Mouse (Mus musculus) limb, embryonic 10.5 days (tissue): ENCODE results near the gene Akap12. TPM values are rescaled to one million over a fixed set of nuclear protein-coding genes. Genes with fewer than 3 reads are reported as not detected.

ENCODE experiments used
- DNase-seq: peaks from one replicate; pipeline ENCODE4 v3.0.0-alpha.2; 2017; ENCODE audit warnings: low spot score
- H3K27ac ChIP-seq: fragments of 300-500 bp; sonication (generic); 2 replicates; pipeline ENCODE4 v1.5.1; 2016; ENCODE audit warnings: mild to moderate bottlenecking
- H3K27me3 ChIP-seq: fragments of 300-500 bp; sonication (generic); 2 replicates; pipeline ENCODE4 v1.6.1; 2016; ENCODE audit warnings: low read depth, mild to moderate bottlenecking; ENCODE audit not compliant: poor library complexity, severe bottlenecking
- H3K36me3 ChIP-seq: fragments of 300-500 bp; sonication (generic); 2 replicates; pipeline ENCODE4 v1.6.1; 2016; ENCODE audit warnings: mild to moderate bottlenecking, moderate library complexity
- H3K4me1 ChIP-seq: fragments of 300-500 bp; sonication (generic); 2 replicates; pipeline ENCODE4 v1.6.1; 2016
- H3K4me3 ChIP-seq: fragments of 300-500 bp; sonication (generic); 2 replicates; pipeline ENCODE4 v1.5.1; 2016; ENCODE audit warnings: mild to moderate bottlenecking, moderate library complexity
- H3K9me3 ChIP-seq: fragments of 300-500 bp; sonication (generic); replicated peaks from 2 replicates; pipeline ENCODE4 v1.6.1; 2016; ENCODE audit warnings: mild to moderate bottlenecking
- WGBS: fragments of 180-500 bp; shearing (Covaris S2); methylation state at CpG from one replicate; pipeline ENCODE4 v1.1.7; 2016; 5-methylcytosine and 5-hydroxymethylcytosine counted together
- polyA plus RNA-seq: library from polyadenylated mRNA; unstranded; fragments of >200 nt; fragmentation: Nextera tagmentation; extraction: Ambion mirVana; gene quantifications from 2 replicates; pipeline ENCODE4 v1.2.1, GENCODE M21; 2016

Akap12 gene
- polyA plus RNA-seq, 1 experiment from 2014 or later = 9.0 TPM

DNA sequence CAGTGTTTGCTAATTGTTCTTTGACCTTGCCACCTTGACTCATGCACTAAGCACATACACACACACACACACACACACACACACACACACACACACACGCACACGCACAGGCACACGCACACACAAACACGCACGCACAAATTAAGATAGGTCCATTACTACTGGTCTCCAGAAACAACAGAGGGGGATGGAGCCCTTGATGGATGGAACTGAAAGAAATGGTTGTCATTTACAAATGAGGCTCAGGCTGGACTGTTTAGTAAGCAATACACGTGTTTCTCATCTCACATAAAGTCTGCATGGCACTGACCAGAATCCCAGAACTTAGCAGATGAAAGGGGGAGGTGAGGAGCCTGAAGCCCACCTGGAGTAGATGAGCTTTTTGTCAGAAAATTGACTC lies 24.4 kb downstream of the Akap12 start:
- Histone ChIP-seq H3K9me3 (no peaks in the 10 kb centered on the region), H3K4me1 (peaks cover 7% of the 10 kb centered on the region; the same call in 1 of the 2 replicates), H3K4me3 (no peak overlapping the region), H3K36me3 (no peaks in the 10 kb centered on the region), H3K27ac (no peak overlapping the region), H3K27me3 (no peaks in the 10 kb centered on the region)
- DNase-seq = no peak
- WGBS = 85% methylated on average over 6 of the region's 6 CpGs

DNA sequence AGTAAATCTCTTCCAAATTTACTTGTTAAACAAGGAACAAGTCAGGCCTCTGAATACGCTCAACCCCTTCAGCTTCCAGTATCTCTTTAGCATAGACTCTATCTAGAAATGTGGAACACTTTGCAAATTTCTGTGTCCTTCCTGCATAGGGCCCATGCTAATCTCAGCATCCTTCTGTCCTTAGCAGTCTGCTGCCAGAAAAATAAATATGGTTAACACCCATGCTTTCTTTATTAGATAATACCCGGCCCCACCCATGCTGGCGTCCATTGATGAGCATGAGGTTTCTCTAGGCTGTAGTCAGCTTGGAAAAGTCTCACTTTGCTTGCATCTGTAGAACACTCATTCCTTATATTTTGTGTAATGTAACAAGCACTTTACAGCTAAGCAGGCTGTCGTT lies 27.2 kb downstream of the Akap12 start:
- no peaks in the 10 kb centered on the region for H3K36me3 ChIP-seq
- no peak overlapping the region for H3K27ac ChIP-seq
- H3K4me3 ChIP-seq = no peak overlapping the region
- 86% methylated on average over 4 of the region's 4 CpGs for WGBS
- H3K27me3 ChIP-seq = no peaks in the 10 kb centered on the region
- no peak for DNase-seq
- H3K9me3 ChIP-seq = no peaks in the 10 kb centered on the region
- H3K4me1 ChIP-seq = peaks cover 4% of the 10 kb centered on the region; the same call in 1 of the 2 replicates

DNA sequence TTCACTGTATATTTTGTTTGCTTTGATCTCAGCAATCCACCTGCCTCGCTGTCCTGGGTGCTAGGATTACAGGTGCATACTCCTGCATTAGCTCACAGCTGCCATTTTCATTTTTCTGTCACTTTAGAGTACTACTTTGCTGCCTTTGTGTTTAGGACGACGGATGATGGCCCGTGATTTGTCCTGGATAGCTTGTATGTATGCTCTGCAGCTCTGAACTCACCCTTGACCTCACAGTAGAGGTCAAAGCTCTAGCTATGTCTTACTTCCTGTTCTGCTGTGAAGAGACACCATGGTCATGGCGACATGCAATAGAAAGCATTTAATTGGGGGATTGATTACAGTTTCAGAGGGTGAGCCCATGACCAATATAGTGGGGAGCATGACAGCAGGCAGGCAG lies 37.4 kb downstream of the Akap12 start:
- WGBS = 76% methylated on average over 5 of the region's 5 CpGs
- H3K4me3 ChIP-seq = no peak overlapping the region
- H3K36me3 ChIP-seq = no peaks in the 10 kb centered on the region
- H3K9me3 ChIP-seq = no peaks in the 10 kb centered on the region
- H3K27me3 ChIP-seq = no peaks in the 10 kb centered on the region
- peaks cover 6% of the 10 kb centered on the region for H3K4me1 ChIP-seq
- H3K27ac ChIP-seq = no peak overlapping the region
- DNase-seq = no peak

DNA sequence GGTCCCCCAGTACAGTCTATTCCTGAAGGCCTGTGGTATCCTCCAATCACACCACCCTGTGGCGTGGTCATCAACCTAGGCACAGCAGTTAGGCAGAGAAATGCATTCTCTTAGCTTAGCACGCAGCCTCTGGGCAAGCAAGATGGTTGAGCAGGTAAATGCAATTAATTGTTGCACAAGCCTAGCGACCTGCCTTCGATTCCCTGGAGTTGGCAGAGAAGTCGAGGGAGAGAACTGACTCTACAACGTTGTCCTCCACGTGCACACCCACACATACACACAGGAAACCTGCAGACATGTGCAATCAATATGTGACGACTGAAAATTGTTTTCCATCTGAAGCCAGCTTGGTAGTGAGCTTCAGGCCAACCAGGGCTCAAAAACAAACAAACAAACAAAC lies 57.7 kb downstream of the Akap12 start:
- no peak for DNase-seq
- no peaks in the 10 kb centered on the region for H3K36me3 ChIP-seq
- no peak overlapping the region for H3K27ac ChIP-seq
- H3K4me3 ChIP-seq = no peak overlapping the region
- H3K27me3 ChIP-seq = no peaks in the 10 kb centered on the region
- H3K4me1 ChIP-seq = no peaks in the 10 kb centered on the region
- H3K9me3 ChIP-seq = no peaks in the 10 kb centered on the region
- WGBS = 87% methylated on average over 8 of the region's 8 CpGs

DNA sequence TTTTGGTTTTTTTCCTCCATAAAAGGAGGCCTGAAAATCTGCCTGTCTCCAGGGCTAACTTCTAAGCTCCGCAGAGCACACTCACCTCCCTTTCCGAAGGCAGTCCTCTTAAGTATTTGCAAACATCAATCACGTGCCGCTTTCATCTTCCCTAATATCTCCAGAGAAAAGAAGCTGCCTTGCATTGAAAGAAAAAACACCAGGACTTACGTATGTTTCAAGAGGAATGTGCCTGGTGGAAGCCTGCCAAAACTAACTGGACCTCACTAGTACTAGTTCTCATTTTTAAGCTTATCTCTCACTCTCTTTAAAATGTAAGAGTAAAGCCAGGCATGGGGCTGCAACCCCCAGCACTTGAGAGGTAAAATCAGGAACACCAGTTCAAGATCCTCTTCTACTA lies 59.4 kb downstream of the Akap12 start:
- no peak for DNase-seq
- H3K9me3 ChIP-seq = no peaks in the 10 kb centered on the region
- H3K27ac ChIP-seq = no peak overlapping the region
- H3K4me1 ChIP-seq = no peaks in the 10 kb centered on the region
- WGBS = 63% methylated on average over 5 of the region's 5 CpGs
- H3K4me3 ChIP-seq = no peak overlapping the region
- no peaks in the 10 kb centered on the region for H3K36me3 ChIP-seq
- no peaks in the 10 kb centered on the region for H3K27me3 ChIP-seq

DNA sequence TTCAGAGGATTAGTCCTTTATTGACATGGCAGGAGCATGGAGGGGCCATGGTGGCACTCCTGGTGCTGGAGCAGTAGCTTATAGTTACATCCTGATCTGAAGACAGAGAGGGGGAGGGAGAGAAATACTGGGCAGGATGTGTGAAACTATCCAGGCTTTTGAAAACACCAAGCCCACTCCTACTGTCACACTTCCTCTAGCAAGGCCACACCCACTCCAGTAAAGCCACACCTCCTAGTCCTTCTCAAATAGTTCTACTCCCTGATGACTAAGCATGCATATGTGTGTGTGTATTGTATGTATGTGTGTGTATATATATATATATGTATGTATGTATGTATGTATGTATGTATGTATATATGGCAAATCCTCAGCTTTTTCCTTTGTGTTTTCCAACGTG lies 61.5 kb downstream of the Akap12 start:
- no peaks in the 10 kb centered on the region; the same call in 1 of the 2 replicates for H3K4me1 ChIP-seq
- H3K27me3 ChIP-seq = no peaks in the 10 kb centered on the region
- H3K4me3 ChIP-seq = no peak overlapping the region
- WGBS = 81% methylated on average over 1 of the region's 1 CpGs
- H3K9me3 ChIP-seq = no peaks in the 10 kb centered on the region
- H3K36me3 ChIP-seq = no peaks in the 10 kb centered on the region
- DNase-seq = no peak
- no peak overlapping the region for H3K27ac ChIP-seq

DNA sequence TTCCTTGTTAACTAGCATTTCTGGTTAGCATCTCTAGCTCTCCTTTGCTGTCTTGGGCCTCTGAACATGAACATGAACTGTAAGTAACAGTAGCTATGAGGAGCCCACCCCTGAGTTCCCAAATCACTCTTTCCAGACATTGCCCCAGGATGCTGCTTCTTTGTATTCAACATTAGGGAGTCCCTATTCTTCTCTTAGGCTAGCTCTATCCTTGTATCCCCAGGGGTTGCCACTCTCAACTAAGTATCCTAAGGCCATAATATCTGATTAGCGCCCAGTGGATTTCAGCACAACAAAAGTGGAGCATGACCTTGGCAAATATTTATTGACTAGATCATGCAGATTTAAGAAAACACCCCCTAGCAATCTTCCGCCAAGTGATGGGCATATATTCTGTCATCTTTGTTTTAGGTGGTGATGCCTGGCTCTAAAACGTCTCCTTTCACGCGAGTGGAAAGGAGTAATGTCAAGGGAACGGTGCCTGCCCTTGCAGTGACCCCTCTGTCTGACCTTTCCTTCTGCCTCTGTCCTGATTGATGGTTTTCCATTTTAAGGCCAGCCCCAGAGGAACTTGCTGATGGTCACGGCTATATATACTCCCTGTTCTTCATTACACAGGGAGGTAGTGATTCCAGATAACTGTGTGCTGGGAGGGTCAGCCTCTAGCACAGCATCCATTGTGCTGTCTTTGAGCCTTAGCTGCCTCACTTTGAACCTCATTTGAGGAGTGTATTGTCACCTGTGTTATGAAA lies 66.2 kb downstream of the Akap12 start:
- Histone ChIP-seq H3K27me3 (no peaks in the 10 kb centered on the region), H3K4me3 (no peak overlapping the region), H3K36me3 (no peaks in the 10 kb centered on the region), H3K4me1 (peaks cover 16% of the 10 kb centered on the region), H3K9me3 (no peaks in the 10 kb centered on the region), H3K27ac (no peak overlapping the region)
- no peak for DNase-seq
- 48% methylated on average over 7 of the region's 7 CpGs for WGBS

DNA sequence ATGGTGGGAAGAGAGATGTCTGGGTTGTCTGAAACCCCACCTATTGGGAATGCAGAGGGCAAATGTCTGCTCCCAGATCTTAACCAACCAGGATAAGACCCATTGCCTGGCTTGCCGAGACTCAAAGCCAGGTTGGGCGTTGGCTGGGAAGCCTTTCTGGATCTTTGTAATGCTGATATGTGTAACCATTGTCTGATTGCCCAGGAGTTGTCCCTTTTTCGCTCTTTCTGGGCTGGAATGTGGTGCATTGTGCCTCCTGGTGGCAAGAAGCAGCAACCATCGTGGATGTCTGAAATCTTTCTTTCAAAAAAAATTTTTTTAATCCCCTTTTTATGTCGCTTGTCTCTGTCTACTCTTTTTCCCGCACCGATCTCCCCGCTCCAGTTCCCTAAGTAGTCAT lies 67.1 kb downstream of the Akap12 start:
- DNase-seq = peak; percentile 63
- Histone ChIP-seq H3K36me3 (no peaks in the 10 kb centered on the region), H3K27ac (peak overlapping the region; percentile 17; the same call in 1 of the 2 replicates), H3K4me1 (peaks cover 16% of the 10 kb centered on the region), H3K4me3 (0 out of 2 replicates have a peak overlapping the region, but pooled peaks have one; percentile 48), H3K9me3 (no peaks in the 10 kb centered on the region), H3K27me3 (no peaks in the 10 kb centered on the region)
- 16% methylated on average over 8 of the region's 8 CpGs for WGBS

DNA sequence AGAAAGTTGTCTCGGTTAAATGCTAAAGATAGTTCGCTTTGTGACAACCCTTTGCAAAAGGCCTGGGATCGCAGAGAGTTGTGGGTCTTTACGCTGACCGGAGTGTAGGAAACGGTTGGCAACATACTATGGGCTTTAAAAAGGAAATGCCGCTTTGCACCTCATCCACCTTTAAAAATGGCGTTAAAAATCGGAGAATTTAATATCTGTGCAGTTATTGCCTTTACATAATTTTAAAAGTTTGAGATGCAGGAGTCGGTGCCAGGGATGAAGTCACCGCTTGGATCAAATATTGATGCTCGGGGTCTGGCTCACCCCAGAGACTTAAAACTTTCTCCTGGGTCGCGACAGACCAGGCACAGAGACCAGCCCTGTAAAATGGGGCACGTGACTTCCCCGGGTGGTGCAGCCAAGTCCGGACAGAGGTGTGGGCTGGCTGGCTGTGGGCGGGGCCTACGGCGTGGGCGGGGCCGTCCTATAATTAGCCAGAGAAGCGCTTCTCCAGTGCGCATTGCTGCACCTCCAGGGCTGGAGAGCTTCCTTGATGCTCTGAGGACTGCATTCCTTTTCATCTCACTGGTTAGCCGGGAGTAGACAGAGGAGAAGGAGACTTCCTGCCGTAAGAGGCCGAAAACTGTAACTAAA lies 68.0 kb downstream of the Akap12 start:
- peaks cover 21% of the 10 kb centered on the region for H3K4me1 ChIP-seq
- 9% methylated on average over 27 of the region's 27 CpGs for WGBS
- H3K27me3 ChIP-seq = no peaks in the 10 kb centered on the region
- peak overlapping the region; percentile 64; the same call in 1 of the 2 replicates for H3K27ac ChIP-seq
- H3K9me3 ChIP-seq = no peaks in the 10 kb centered on the region
- peak; percentile 85 for DNase-seq
- no peaks in the 10 kb centered on the region for H3K36me3 ChIP-seq
- peak overlapping the region; percentile 48 for H3K4me3 ChIP-seq

DNA sequence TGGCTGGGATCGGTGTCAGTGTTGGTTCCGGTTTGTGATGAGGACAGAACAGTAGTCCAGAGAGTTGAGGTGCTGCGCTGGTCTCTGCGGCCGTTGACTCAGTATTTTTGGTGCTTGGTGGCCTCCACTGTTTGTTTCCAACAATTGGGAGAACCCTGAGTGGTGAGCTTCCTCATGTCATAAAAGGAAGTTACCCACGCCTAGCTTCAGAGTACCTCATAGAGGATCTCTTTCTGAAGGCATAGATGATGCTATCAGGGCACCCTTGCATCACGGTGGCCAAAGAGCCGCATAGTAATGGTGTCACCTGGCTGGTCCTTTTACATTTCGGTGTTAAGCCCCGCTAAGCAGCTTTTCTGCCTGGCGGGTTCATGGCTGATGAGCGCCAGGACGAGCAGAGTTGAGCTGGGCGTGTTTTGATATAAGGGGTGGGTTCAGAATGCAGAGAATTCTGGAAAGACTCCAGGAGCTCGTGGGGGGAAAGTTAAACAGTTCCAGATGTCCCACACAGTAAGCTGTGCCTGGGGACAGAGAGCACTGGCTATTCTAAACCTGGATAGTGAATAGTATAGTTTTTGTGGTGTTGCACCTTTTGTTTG lies 72.8 kb downstream of the Akap12 start:
- Histone ChIP-seq H3K36me3 (no peaks in the 10 kb centered on the region), H3K4me1 (peaks cover 21% of the 10 kb centered on the region), H3K4me3 (0 out of 2 replicates have a peak overlapping the region, but pooled peaks have one; percentile 4), H3K9me3 (no peaks in the 10 kb centered on the region), H3K27ac (peak overlapping the region; percentile 36; the same call in 1 of the 2 replicates), H3K27me3 (no peaks in the 10 kb centered on the region)
- peak; percentile 54 for DNase-seq
- 53% methylated on average over 15 of the region's 15 CpGs for WGBS

DNA sequence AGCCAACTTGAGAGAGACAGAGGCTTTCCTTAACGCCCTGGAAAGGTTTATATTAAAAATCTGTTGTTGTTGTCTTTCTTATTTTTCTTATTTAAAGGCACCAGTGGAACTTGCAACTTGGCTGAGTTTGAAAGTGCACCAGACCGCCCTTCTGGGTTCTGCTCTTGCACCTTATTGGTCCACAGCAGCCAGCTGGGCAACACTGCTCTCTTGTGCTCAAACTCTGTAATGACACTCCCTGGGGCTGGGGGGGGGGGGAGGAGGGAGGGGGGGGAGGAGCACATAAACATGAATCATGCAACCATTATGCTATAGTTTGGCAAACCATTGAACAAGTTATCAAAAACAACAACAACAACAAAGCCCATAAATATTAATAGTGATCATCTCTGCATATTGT lies 75.2 kb downstream of the Akap12 start:
- Histone ChIP-seq H3K4me3 (no peak overlapping the region), H3K36me3 (no peaks in the 10 kb centered on the region), H3K27me3 (no peaks in the 10 kb centered on the region), H3K9me3 (no peaks in the 10 kb centered on the region), H3K4me1 (peaks cover 15% of the 10 kb centered on the region), H3K27ac (0 out of 2 replicates have a peak overlapping the region, but pooled peaks have one; percentile 3)
- WGBS = 34% methylated on average over 2 of the region's 2 CpGs
- peak; percentile 52 for DNase-seq

DNA sequence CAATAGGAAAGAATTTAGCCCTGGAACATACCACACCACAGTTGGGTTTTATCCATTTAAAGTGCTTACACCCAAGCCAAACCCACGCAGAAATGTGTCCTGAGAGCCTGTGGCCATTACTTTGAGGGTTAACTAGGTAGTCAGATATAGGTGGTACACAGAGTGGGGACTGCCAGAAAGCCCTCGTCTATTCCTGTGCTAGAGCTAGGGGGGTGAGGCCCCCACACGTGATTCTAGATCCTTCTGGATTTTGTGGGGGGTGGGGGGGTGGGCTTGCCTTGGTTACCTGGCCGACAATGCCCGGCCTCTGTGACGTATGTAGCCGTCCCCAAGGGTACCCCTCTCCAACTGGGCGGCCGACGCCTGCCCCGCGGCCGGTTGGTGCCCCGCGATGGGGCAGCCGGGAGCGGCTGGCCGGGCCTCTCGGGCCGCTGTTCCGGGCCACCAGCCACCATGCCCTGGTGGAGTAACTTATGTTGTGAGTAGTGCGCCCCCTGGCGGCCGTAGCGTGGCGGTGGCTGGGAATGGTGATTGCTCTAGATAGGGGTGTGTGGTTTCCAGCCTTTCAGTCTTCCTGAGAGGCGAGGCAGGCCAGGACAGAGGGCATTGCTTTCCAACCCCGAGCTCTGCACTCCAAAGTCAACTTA lies 80.4 kb downstream of the Akap12 start:
- H3K36me3 ChIP-seq = no peaks in the 10 kb centered on the region
- peak overlapping the region; percentile 52 for H3K4me3 ChIP-seq
- H3K9me3 ChIP-seq = no peaks in the 10 kb centered on the region
- 11% methylated on average over 28 of the region's 28 CpGs for WGBS
- no peaks in the 10 kb centered on the region for H3K27me3 ChIP-seq
- DNase-seq = peak; percentile 96
- peak overlapping the region; percentile 78 for H3K27ac ChIP-seq
- H3K4me1 ChIP-seq = peaks cover 10% of the 10 kb centered on the region

DNA sequence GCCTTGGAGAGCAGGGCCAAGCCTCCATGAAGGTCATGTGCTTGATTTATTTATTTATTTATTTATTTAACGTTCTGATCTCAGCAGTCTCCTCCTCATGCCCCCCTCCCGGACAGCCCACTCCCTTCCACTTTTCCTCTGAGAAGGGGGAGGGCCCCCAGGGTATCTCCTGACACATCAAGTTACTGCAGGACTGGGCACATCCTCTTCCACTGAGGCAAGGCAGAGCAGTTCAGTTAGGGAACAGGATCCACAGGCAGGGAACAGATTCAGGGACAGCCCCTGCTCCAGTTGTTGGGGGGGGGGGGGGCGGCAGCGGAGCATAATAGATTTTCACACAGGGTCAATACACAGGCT lies 80.9 kb downstream of the Akap12 start:
- no peaks in the 10 kb centered on the region for H3K27me3 ChIP-seq
- peaks cover 10% of the 10 kb centered on the region for H3K4me1 ChIP-seq
- H3K36me3 ChIP-seq = no peaks in the 10 kb centered on the region
- no peak for DNase-seq
- no peaks in the 10 kb centered on the region for H3K9me3 ChIP-seq
- no peak overlapping the region for H3K27ac ChIP-seq
- peak overlapping the region; percentile 52 for H3K4me3 ChIP-seq
- 69% methylated on average over 4 of the region's 4 CpGs for WGBS
